In the genomic region with DNA sequence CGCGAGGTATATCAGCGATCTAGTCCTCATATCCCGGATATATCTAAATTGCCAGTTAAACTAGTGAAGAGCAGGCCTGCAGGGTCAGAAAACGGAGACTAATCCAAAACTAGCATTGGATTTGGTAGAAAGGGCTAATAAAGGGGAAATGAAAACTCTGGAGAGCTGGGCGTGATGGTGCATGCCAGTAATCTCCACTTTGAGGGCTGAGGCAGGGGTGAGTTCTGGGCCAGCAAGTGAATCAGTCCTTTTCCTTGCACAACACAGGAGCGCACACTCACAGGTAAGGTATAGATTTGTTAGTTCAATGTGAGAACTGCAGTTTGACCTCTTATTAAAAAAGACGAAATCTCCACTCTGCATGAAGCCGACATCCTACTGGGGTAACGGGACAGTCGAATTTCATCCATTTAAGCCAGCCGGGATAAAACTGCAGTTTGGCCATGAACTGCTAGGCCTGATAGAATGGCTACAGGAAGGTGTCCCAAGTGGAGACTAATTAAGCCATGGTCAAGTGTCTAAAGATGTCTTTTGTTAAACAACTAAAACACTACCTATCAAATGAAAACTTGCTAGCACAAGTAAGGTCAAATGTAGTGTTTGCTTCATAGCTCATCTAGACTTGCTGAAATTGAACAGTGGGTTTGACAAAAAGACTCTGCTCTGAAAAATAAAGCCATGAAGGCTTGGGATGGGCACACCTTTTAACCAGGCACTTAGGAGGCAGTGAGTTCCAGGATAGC, we compare ENCODE assay signal across 8 mouse cellular contexts. TPM values are rescaled to one million over a fixed set of nuclear protein-coding genes. Genes with fewer than 3 reads are reported as not detected.
A peak's percentile ranks its signal among the peaks of the same experiment; 100 is the strongest.
DNase-seq lines count a peak whose midpoint lies in the region; ATAC-seq lines count a peak whose summit lies in the region.

No protein-coding gene starts in this region.

- peak overlapping the region; percentile 92 for H3K9ac ChIP-seq in forebrain, embryonic 13.5 days

- H3K4me3 ChIP-seq in forebrain, embryonic 13.5 days = peak overlapping the region; percentile 67

- H3K4me1 ChIP-seq in forebrain, embryonic 13.5 days = peaks cover 30% of the 10 kb centered on the region

- no peaks in the 10 kb centered on the region for H3K27me3 ChIP-seq in forebrain, embryonic 13.5 days

- H3K9me3 ChIP-seq in forebrain, embryonic 13.5 days (replicated peaks) = no peaks in the 10 kb centered on the region

- peak; percentile 34 for ATAC-seq in forebrain, embryonic 13.5 days
- ATAC-seq in megakaryocyte progenitor cell, adult 5-6 weeks (replicated peaks; ENCODE audit: poor library complexity) = peak; percentile 6; the same call in 1 of the 2 replicates

- H3K27ac ChIP-seq in forebrain, embryonic 13.5 days = peak overlapping the region; percentile 100

- H3K4me2 ChIP-seq in forebrain, embryonic 13.5 days = peak overlapping the region; percentile 88

- DNase-seq in frontal cortex, postnatal 36 days (ENCODE audit: low spot score in 2 of 2) = peak; percentile 38 to 43
- DNase-seq in frontal cortex, postnatal 10 days (ENCODE audit: low spot score in 2 of 2) = no peak
- peak; percentile 15 for DNase-seq in thymus, postnatal 0 days (ENCODE audit: low spot score)
- no peak for DNase-seq in thymus, postnatal 36 days
- peak; percentile 39 to 47 for DNase-seq in layer of hippocampus, postnatal 14 days (ENCODE audit: low spot score in 2 of 2)
- no peak for DNase-seq in retina, postnatal 1 day

- H3K36me3 ChIP-seq in forebrain, embryonic 13.5 days (ENCODE audit: poor library complexity, severe bottlenecking) = peaks cover 31% of the 10 kb centered on the region

- under 1% methylated on average over 12 of the region's 12 CpGs for WGBS in forebrain, embryonic 13.5 days

RNA-seq across cellular contexts. Expression of a gene that starts 0.5 kb away (rescaled TPM):
- polyA plus RNA-seq in thymus, postnatal 0 days (2015; fragmentation: Nextera tagmentation; extraction: Ambion mirVana) = 195 and 218 TPM in 2 replicates
- 146 and 191 TPM in 2 replicates for polyA plus RNA-seq in forebrain, embryonic 13.5 days (2015; fragmentation: Nextera tagmentation; extraction: Ambion mirVana)
- total RNA-seq in layer of hippocampus, postnatal 14 days (2021) = 10 to 100 TPM; 40.5 to 46.1 TPM
- total RNA-seq in megakaryocyte progenitor cell, adult 5-6 weeks (2015) = 153 and 181 TPM in 2 replicates
- 153 and 163 TPM in 2 replicates for total RNA-seq in megakaryocyte progenitor cell, adult 5-6 weeks (2017)

RNA-seq across cellular contexts. Expression of a gene that starts 18.1 kb away (rescaled TPM):
- 398 and 450 TPM in 2 replicates for polyA plus RNA-seq in thymus, postnatal 0 days (2015; fragmentation: Nextera tagmentation; extraction: Ambion mirVana)
- 334 and 374 TPM in 2 replicates for polyA plus RNA-seq in forebrain, embryonic 13.5 days (2015; fragmentation: Nextera tagmentation; extraction: Ambion mirVana)
- 100 to 1,000 TPM; 415 to 422 TPM for total RNA-seq in layer of hippocampus, postnatal 14 days (2021)
- 640 and 703 TPM in 2 replicates for total RNA-seq in megakaryocyte progenitor cell, adult 5-6 weeks (2015)
- total RNA-seq in megakaryocyte progenitor cell, adult 5-6 weeks (2017) = 490 and 622 TPM in 2 replicates

Comparison
In these comparisons a context has a peak if more than half of its experiments do, and no peak if none do; other contexts are left out.
1. DNase-seq: peak in frontal cortex, postnatal 36 days (2 of 2), thymus, postnatal 0 days (single experiment) and layer of hippocampus, postnatal 14 days (2 of 2); none in frontal cortex, postnatal 10 days (0 of 2), thymus, postnatal 36 days (0 of 2) and retina, postnatal 1 day (single experiment).